Mouse (Mus musculus): ENCODE measurements around the gene Olfr175-ps1. TPM values are rescaled to one million over a fixed set of nuclear protein-coding genes. Genes with fewer than 3 reads are reported as not detected.

The Olfr175-ps1 gene
- not detected in 2 replicates for polyA plus RNA-seq (2014; fragmentation: Nextera tagmentation; extraction: Ambion mirVana)

DNA sequence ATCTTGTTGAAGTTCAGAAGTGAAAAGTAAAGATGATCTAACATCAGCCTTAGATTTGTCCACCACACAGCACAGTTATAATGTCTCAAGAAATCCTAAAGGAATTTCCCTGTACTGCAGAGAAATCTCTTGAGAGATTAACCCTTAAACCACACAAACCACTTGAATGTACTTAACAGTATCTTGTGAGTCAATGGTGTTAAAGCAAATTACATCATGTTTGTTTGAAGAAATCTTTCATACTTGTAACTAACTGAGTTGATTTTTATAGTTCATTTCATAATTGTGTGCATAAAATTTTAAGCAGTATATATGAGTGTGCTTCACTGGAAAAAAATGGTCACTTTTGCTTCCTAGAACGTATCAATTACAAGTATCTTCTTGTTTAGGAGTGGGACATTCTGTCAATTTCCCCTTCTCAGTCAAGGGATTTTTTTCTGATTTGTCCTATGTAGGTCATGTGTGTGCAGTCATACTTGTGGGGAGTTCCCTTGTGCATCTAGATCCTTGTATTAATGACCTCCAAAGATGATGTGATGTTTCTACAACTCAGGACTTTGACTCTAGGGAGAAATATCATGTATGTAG, at the start of gene Olfr175-ps1:
Gene Olfr175-ps1, minus strand, starts transcription at position 51 of the 588 bp plus-strand sequence.
- no peaks in the 10 kb centered on the region for H3K27me3 ChIP-seq (ENCODE audit: control insufficient read depth, insufficient read depth, low read length)
- 72% methylated on average over 1 of the region's 1 CpGs for WGBS
- no peaks in the 10 kb centered on the region for H3K4me1 ChIP-seq (ENCODE audit: control insufficient read depth, insufficient read depth, low read length)

DNA sequence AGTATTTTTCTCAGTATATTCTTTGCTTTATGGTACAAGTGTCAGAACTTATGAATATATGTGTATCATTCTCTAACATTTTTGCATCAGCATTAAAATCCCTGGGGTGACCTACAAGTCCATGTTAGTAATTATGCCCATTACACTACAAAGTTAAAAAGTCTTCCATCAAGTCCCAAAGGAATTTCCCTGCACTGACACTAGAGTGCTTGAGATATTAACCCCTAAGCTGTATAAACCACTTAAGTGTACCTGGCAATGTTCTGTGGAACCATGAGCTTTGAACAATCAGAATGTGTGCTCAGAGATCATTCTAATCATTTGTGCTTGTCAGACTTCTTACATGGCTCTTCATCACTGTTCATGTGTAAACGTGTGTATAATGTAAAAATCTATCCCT, 48.1 kb upstream of the Olfr175-ps1 start, which contains the start of gene Olfr177:
Gene Olfr177, minus strand, starts transcription at position 101 of the 400 bp plus-strand sequence.
- 27% methylated on average over 1 of the region's 1 CpGs for WGBS
- H3K9ac ChIP-seq (replicated peaks; ENCODE audit: low read depth, low read length): no peak within 1 kb of the TSS
- no peak within 1 kb of the TSS for H3K27ac ChIP-seq (ENCODE audit: low read length)

More for the DNA sequence above, at the start of gene Olfr175-ps1:
- Histone ChIP-seq H3K4me3 (ENCODE audit: low read depth, low read length) (no peak within 1 kb of the TSS), H3K4me2 (replicated peaks; ENCODE audit: low read depth, low read length) (no peak within 1 kb of the TSS), H3K9ac (replicated peaks; ENCODE audit: low read depth, low read length) (no peak within 1 kb of the TSS), H3K27ac (ENCODE audit: low read length) (no peak within 1 kb of the TSS), H3K36me3 (ENCODE audit: control insufficient read depth, insufficient read depth, low read length) (no peaks in the 10 kb centered on the region), H3K9me3 (ENCODE audit: control insufficient read depth, low read depth, low read length) (no peaks in the 10 kb centered on the region)
- ATAC-seq (ENCODE audit: insufficient number of reproducible peaks, insufficient read depth, low FRiP score, low read depth): no peak

DNA sequence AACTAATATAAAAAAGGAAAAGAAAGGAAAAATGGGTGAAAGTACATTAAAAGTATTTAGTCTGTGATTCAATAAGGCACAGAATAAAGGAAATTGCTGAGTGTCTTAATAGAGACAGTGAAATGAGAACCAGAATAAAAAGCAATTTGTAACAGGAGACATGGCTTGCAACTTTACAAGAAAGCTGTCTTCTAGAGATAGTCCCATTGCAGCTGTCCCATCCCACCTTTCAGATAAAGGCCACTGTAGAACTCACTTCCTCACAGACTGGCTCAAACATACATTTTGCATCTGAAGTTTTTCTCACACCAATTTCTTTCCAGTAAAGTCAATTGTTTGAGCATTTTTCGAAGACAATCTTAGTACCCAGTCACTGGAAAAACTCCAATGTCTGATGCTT, 34.9 kb upstream of the Olfr175-ps1 start:
- Histone ChIP-seq H3K4me2 (replicated peaks; ENCODE audit: low read depth, low read length) (no peak overlapping the region), H3K36me3 (ENCODE audit: control insufficient read depth, insufficient read depth, low read length) (no peaks in the 10 kb centered on the region), H3K27ac (ENCODE audit: low read length) (no peak overlapping the region), H3K27me3 (ENCODE audit: control insufficient read depth, insufficient read depth, low read length) (no peaks in the 10 kb centered on the region), H3K9ac (replicated peaks; ENCODE audit: low read depth, low read length) (no peak overlapping the region), H3K4me1 (ENCODE audit: control insufficient read depth, insufficient read depth, low read length) (no peaks in the 10 kb centered on the region), H3K9me3 (ENCODE audit: control insufficient read depth, low read depth, low read length) (no peaks in the 10 kb centered on the region), H3K4me3 (ENCODE audit: low read depth, low read length) (no peak overlapping the region)
- 70% methylated on average over 1 of the region's 1 CpGs for WGBS
- ATAC-seq (ENCODE audit: insufficient number of reproducible peaks, insufficient read depth, low FRiP score, low read depth): no peak

More for the DNA sequence above, 48.1 kb upstream of the Olfr175-ps1 start, which contains the start of gene Olfr177:
- no peak within 1 kb of the TSS for H3K4me3 ChIP-seq (ENCODE audit: low read depth, low read length)
- H3K27me3 ChIP-seq (ENCODE audit: control insufficient read depth, insufficient read depth, low read length): no peaks in the 10 kb centered on the region
- no peaks in the 10 kb centered on the region for H3K9me3 ChIP-seq (ENCODE audit: control insufficient read depth, low read depth, low read length)
- H3K36me3 ChIP-seq (ENCODE audit: control insufficient read depth, insufficient read depth, low read length): no peaks in the 10 kb centered on the region
- H3K4me2 ChIP-seq (replicated peaks; ENCODE audit: low read depth, low read length): no peak within 1 kb of the TSS
- no peak for ATAC-seq (ENCODE audit: insufficient number of reproducible peaks, insufficient read depth, low FRiP score, low read depth)
- H3K4me1 ChIP-seq (ENCODE audit: control insufficient read depth, insufficient read depth, low read length): no peaks in the 10 kb centered on the region

DNA sequence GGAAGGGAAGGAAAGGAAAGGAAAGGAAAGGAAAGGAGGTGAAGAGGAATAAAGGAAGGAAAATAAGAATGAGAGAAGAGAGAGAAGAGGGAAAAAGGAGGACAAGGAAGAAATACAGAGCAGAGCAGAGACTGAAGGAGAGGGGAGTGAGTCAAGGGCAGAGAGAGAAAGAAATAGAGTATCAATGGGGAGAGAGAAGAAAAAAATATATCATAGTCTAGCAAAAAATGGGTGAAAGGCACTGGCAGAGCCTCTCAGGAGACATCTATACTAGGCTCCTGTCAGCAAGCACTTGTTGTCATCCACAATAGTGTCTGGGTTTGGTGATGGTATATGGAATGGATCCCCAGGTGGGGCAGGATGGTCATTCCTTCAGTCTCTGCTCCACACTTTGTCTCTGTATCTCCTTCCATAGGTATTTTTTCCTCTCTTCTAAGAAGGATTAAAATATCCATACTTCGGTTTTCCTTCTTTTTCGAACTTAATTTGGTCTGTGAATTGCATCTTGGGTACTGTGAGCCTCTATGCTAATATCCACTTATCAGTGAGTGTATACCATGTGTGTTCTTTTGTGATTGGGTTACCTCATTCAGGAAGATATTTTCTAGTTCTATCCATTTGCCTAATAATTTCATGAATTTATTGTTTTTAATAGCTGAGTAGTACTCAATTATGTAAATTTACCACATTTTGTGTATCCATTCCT, 33.6 kb upstream of the Olfr175-ps1 start:
- no peak overlapping the region for H3K9ac ChIP-seq (replicated peaks; ENCODE audit: low read depth, low read length)
- 91% methylated on average over 2 of the region's 2 CpGs for WGBS

DNA sequence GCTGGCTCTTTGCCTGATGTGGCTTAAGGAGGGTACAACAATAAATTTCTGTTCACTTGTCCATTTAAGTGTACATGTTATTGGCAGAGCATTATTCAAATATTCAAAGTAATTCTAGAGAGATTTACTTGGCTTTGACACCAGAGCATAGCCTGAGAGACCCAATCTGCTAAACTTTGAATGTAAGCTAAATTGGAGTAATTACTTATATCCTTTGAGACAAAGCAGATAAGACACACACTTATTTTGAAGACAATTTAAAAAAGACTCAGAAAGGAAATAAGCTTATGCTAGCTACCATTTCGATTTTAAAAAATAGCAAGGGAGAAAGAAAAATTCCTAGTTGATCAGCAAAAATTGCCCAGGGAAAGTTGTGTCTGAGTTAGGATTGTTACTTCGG, 26.4 kb downstream of the Olfr175-ps1 start, which contains the start of gene Olfr173:
Gene Olfr173, minus strand, starts transcription at position 101 of the 400 bp plus-strand sequence.
- Histone ChIP-seq H3K27ac (ENCODE audit: low read length) (no peak within 1 kb of the TSS), H3K4me2 (replicated peaks; ENCODE audit: low read depth, low read length) (no peak within 1 kb of the TSS), H3K4me1 (ENCODE audit: control insufficient read depth, insufficient read depth, low read length) (no peaks in the 10 kb centered on the region), H3K27me3 (ENCODE audit: control insufficient read depth, insufficient read depth, low read length) (no peaks in the 10 kb centered on the region), H3K36me3 (ENCODE audit: control insufficient read depth, insufficient read depth, low read length) (no peaks in the 10 kb centered on the region), H3K4me3 (ENCODE audit: low read depth, low read length) (no peak within 1 kb of the TSS), H3K9me3 (ENCODE audit: control insufficient read depth, low read depth, low read length) (no peaks in the 10 kb centered on the region), H3K9ac (replicated peaks; ENCODE audit: low read depth, low read length) (no peak within 1 kb of the TSS)
- no peak for ATAC-seq (ENCODE audit: insufficient number of reproducible peaks, insufficient read depth, low FRiP score, low read depth)
- WGBS: 74% methylated on average over 2 of the region's 2 CpGs

More for the DNA sequence above, 33.6 kb upstream of the Olfr175-ps1 start:
- Histone ChIP-seq H3K4me2 (replicated peaks; ENCODE audit: low read depth, low read length) (no peak overlapping the region), H3K36me3 (ENCODE audit: control insufficient read depth, insufficient read depth, low read length) (no peaks in the 10 kb centered on the region), H3K27ac (ENCODE audit: low read length) (no peak overlapping the region), H3K4me3 (ENCODE audit: low read depth, low read length) (no peak overlapping the region), H3K9me3 (ENCODE audit: control insufficient read depth, low read depth, low read length) (no peaks in the 10 kb centered on the region), H3K27me3 (ENCODE audit: control insufficient read depth, insufficient read depth, low read length) (no peaks in the 10 kb centered on the region), H3K4me1 (ENCODE audit: control insufficient read depth, insufficient read depth, low read length) (no peaks in the 10 kb centered on the region)
- no peak for ATAC-seq (ENCODE audit: insufficient number of reproducible peaks, insufficient read depth, low FRiP score, low read depth)

Other genes with a start within 250 kb of the Olfr175-ps1 start
- gene Gm813, start 209.8 kb downstream of the Olfr175-ps1 start, polyA plus RNA-seq (2014; fragmentation: Nextera tagmentation; extraction: Ambion mirVana): not detected in 2 replicates
- not detected in 2 replicates for gene E330017A01Rik, start 188.0 kb downstream of the Olfr175-ps1 start, polyA plus RNA-seq (2014; fragmentation: Nextera tagmentation; extraction: Ambion mirVana)
- 24.4 and 28.1 TPM in 2 replicates for gene Cpox, start 156.5 kb downstream of the Olfr175-ps1 start, polyA plus RNA-seq (2014; fragmentation: Nextera tagmentation; extraction: Ambion mirVana)
- 0.17 TPM in 1 of 2 replicates, not detected in the other for gene Gpr15, start 107.7 kb downstream of the Olfr175-ps1 start, polyA plus RNA-seq (2014; fragmentation: Nextera tagmentation; extraction: Ambion mirVana)
- gene Cldnd1, start 98.9 kb downstream of the Olfr175-ps1 start, polyA plus RNA-seq (2014; fragmentation: Nextera tagmentation; extraction: Ambion mirVana): 128 and 131 TPM in 2 replicates
- gene Olfr172, start 63.6 kb downstream of the Olfr175-ps1 start, polyA plus RNA-seq (2014; fragmentation: Nextera tagmentation; extraction: Ambion mirVana): not detected in 2 replicates
- not detected in 2 replicates for gene Olfr173, start 26.5 kb downstream of the Olfr175-ps1 start, polyA plus RNA-seq (2014; fragmentation: Nextera tagmentation; extraction: Ambion mirVana)
- gene Olfr177, start 48.0 kb upstream of the Olfr175-ps1 start, polyA plus RNA-seq (2014; fragmentation: Nextera tagmentation; extraction: Ambion mirVana): not detected in 2 replicates
- not detected in 2 replicates for gene Olfr178, start 65.3 kb upstream of the Olfr175-ps1 start, polyA plus RNA-seq (2014; fragmentation: Nextera tagmentation; extraction: Ambion mirVana)
- gene Olfr181, start 102.0 kb upstream of the Olfr175-ps1 start, polyA plus RNA-seq (2014; fragmentation: Nextera tagmentation; extraction: Ambion mirVana): not detected in 2 replicates
- gene Olfr180, start 102.6 kb upstream of the Olfr175-ps1 start, polyA plus RNA-seq (2014; fragmentation: Nextera tagmentation; extraction: Ambion mirVana): not detected in 2 replicates
- gene Olfr183, start 168.6 kb upstream of the Olfr175-ps1 start, polyA plus RNA-seq (2014; fragmentation: Nextera tagmentation; extraction: Ambion mirVana): not detected in 2 replicates
- 0.17 TPM in 1 of 2 replicates, not detected in the other for gene Olfr186, start 203.5 kb upstream of the Olfr175-ps1 start, polyA plus RNA-seq (2014; fragmentation: Nextera tagmentation; extraction: Ambion mirVana)
- 0.43 and 0.53 TPM in 2 replicates for gene Olfr187, start 213.0 kb upstream of the Olfr175-ps1 start, polyA plus RNA-seq (2014; fragmentation: Nextera tagmentation; extraction: Ambion mirVana)

Measured in stomach, embryonic 14.5 days (tissue).